Mouse (Mus musculus) erythroblast, embryonic 14.5 days (primary cell): ENCODE data around the gene Gtf2ird1. TPM values are rescaled to one million over a fixed set of nuclear protein-coding genes. Genes with fewer than 3 reads are reported as not detected.

Experiments used
- H3K27me3 ChIP-seq: 2 replicates; pipeline ENCODE4 v1.6.1; 2012; ENCODE audit warnings: inconsistent platforms; ENCODE audit not compliant: control insufficient read depth
- H3K36me3 ChIP-seq: 2 replicates; pipeline ENCODE4 v1.6.1; 2012; ENCODE audit warnings: mild to moderate bottlenecking, inconsistent platforms; ENCODE audit not compliant: control insufficient read depth
- H3K4me1 ChIP-seq: 2 replicates; pipeline ENCODE4 v1.6.1; 2012; ENCODE audit warnings: inconsistent platforms; ENCODE audit not compliant: control insufficient read depth
- H3K4me3 ChIP-seq: replicated peaks from 2 replicates; pipeline ENCODE3; 2012; ENCODE audit warnings: moderate library complexity, mild to moderate bottlenecking, inconsistent platforms
- H3K9me3 ChIP-seq: 2 replicates; pipeline ENCODE4 v1.6.1; 2012; ENCODE audit warnings: low read length, inconsistent platforms, mixed read lengths; ENCODE audit not compliant: control insufficient read depth
- GATA1 ChIP-seq: IDR thresholded peaks from 2 replicates; pipeline ENCODE4 v1.6.1; 2012; ENCODE audit warnings: low read length, inconsistent platforms, mixed read lengths
- TAL1 ChIP-seq: IDR thresholded peaks from 3 replicates; pipeline ENCODE4 v1.6.1; 2012; ENCODE audit warnings: low read length, inconsistent platforms, mixed read lengths
- polyA plus RNA-seq: library from polyadenylated mRNA; stranded (reverse); fragments of >175 nt; gene quantifications from 2 replicates; pipeline ENCODE4 v1.2.3, GENCODE M21; 2012

Gtf2ird1 gene
- polyA plus RNA-seq, 1 experiment = 2.0 TPM

DNA sequence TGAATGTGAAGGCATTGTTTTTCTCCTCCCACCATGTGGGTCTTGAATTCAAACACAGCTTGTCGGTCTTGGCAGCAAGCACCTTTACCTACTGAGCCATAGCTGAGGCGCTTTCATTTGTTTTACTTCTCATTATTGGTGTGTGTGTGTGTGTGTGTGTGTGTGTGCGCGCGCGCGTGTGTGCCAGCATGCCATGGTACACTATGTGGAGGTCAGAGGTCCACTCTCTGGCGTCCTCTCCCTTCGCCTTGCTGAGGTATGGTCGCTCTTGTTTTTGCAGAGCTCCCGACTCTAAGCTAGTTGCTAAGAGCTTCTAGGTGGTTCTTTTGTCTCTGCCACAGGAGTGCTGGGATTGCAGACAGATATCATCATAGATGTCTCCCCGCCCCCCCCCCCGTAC is 134.2 kb downstream of the Gtf2ird1 start:
- Histone ChIP-seq H3K4me3 (no peak overlapping the region), H3K4me1 (peaks cover 23% of the 10 kb centered on the region), H3K9me3 (no peaks in the 10 kb centered on the region), H3K27me3 (no peaks in the 10 kb centered on the region), H3K36me3 (no peaks in the 10 kb centered on the region)
- TF ChIP-seq TAL1 = no peak
- TF ChIP-seq GATA1 = no peak

DNA sequence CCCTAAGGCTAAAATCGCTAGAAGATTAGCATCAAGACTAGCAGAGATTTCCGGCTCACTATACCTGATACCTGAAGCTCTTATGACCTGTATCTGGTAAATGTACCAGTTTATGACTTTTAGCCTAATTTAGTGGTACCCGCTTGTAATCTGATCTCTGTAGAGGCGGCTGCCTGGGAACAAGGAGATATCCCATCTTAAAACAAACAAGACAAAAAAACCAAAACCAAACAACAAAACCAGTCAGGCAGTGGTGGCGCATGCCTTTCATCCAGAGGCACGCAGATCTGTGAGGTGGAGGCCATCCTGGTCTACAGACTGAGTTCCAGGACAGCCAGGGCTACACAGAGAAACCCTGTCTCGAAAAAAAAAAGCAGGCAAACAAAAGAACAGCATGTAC is 134.8 kb downstream of the Gtf2ird1 start:
- no peak for TF ChIP-seq TAL1
- no peak for TF ChIP-seq GATA1
- no peak overlapping the region for H3K4me3 ChIP-seq
- no peaks in the 10 kb centered on the region for H3K27me3 ChIP-seq
- H3K36me3 ChIP-seq = no peaks in the 10 kb centered on the region
- H3K9me3 ChIP-seq = no peaks in the 10 kb centered on the region
- peaks cover 20% of the 10 kb centered on the region for H3K4me1 ChIP-seq

DNA sequence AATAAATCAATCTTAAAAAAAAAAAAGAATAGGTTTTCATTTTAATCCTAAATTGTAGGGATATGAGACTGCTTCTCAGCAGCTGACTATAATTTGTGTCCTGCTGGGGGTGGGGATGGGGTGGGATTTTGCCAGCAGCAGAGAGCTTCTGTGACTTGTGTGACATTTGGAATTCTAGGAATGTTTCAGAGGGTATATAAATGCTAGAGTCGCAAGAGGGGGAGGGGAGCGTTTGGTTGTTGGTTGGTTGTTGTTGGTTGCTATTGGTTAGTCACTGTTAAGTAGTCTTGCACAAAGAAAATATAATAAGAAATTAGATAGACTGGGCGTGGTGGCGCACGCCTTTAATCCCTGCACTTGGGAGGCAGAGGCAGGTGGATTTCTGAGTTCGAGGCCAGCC is 137.6 kb downstream of the Gtf2ird1 start:
- Histone ChIP-seq H3K4me3 (no peak overlapping the region), H3K4me1 (peaks cover 27% of the 10 kb centered on the region), H3K9me3 (no peaks in the 10 kb centered on the region), H3K36me3 (no peaks in the 10 kb centered on the region), H3K27me3 (no peaks in the 10 kb centered on the region)
- TF ChIP-seq GATA1 = no peak
- TF ChIP-seq TAL1 = no peak

DNA sequence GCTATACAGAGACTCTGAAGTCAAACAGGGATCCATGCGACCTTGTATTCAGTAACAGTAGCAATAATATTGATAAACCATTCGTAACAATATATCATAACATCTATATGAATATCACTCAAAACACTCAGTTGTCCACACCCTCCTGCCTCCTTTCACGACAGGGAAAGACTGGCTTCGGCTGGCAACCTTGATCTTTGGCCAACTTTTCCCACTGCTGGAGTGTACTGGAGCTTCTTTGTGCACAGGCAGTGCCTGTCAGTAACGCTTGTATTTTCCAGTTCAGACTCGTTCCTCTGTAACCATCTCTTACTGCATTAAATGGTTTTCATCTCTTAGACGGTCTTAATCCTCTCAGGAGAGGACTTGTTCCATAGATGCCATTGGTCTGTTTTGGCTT is 139.8 kb downstream of the Gtf2ird1 start:
- TF ChIP-seq GATA1 (no peak), TAL1 (no peak)

DNA sequence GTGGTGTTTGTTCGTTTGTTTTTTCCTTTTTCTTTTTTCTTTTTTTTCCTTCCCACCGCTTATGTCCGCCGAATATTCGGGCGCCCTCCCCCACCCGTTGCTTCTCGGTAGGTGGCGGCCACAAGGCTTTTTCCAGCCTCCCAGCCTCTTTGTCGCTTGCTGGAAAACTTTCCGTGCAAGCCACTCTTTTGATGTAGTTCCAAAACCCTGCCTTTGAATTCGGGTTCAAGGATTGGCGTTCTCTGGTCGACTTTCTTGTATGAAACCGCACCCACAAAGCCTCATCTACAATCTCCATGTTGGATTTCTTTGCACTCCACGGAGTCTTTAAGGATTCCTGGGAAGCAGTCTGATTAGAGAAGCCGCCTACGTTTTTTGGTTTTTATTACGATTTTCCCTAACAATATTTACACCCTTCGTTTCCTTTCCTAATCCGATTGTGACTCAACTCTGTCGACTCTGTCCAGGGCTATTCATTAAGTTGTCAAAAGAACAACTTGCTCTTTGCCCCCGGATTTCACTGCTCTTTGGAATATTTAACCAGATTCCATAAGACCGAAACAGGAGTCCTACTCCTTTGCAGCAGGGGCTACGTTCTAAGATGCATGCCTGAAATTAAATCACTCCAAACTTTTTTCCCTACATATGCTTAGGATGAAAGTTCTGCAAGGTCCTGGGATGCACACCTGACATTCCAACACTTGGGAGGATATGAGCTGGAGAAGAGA is 140.7 kb downstream of the Gtf2ird1 start:
- Histone ChIP-seq H3K36me3 (peaks cover 13% of the 10 kb centered on the region), H3K9me3 (no peaks in the 10 kb centered on the region), H3K27me3 (no peaks in the 10 kb centered on the region), H3K4me3 (peak overlapping the region; percentile 99), H3K4me1 (peaks cover 45% of the 10 kb centered on the region)
- TF ChIP-seq GATA1 = no peak
- no peak for TF ChIP-seq TAL1

More for the DNA sequence above, 139.8 kb downstream of the Gtf2ird1 start:
- Histone ChIP-seq H3K9me3 (no peaks in the 10 kb centered on the region), H3K27me3 (no peaks in the 10 kb centered on the region), H3K36me3 (peaks cover 4% of the 10 kb centered on the region), H3K4me3 (no peak overlapping the region), H3K4me1 (peaks cover 39% of the 10 kb centered on the region)

DNA sequence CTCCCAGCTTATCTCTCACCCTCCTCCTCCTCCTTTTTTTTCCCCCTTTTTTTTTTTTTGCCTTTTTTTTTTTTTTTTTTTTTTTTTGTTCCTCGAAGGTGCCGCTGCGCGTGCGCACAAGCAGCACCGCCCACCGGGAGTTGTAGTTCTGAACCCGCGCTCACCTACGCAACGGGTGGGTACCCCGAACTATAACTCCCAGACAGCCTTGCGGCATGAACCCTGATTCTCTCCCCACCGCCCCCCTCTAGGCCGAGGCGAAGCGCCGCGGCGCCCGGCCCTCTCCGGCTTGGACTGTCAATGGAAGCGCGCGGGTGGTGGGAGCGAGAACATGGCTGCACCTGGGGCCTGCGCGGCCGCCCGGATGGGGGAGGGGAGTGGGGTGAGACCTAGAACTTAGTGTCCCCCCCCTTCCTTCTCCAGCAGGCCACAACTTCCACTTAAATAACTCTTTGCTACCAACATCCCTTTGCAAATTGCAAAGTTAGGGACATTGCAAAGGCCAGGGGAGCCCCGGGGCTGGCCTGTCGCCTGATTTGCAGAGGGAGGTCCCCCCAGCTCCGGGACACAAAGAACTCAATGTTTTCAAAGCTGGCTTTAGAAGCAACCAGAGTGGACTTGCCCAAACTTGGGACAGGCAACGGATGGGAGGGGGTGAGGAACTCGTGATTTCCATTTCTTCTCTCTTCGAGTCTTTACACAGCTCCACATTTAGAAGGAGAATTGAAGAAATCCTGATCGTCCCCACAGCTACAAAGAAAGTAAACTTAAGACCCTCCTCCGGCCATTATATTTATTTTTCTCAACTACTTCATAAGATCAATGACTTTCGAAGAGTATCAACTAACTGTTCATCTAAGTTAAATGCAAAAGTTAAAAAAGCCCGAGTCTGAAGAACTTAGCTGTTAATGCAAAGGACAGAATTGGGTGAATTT is 141.6 kb downstream of the Gtf2ird1 start, which contains the start of gene Gtf2i:
Gene Gtf2i (minus strand): TSS at position 73 of the 935 bp plus-strand sequence.
- peak within 1 kb of the TSS; percentile 99 for H3K4me3 ChIP-seq
- H3K9me3 ChIP-seq = no peaks in the 10 kb centered on the region
- H3K4me1 ChIP-seq = peaks cover 45% of the 10 kb centered on the region
- no peaks in the 10 kb centered on the region for H3K27me3 ChIP-seq
- TF ChIP-seq GATA1 = no peak
- no peak for TF ChIP-seq TAL1
- H3K36me3 ChIP-seq = peaks cover 21% of the 10 kb centered on the region

DNA sequence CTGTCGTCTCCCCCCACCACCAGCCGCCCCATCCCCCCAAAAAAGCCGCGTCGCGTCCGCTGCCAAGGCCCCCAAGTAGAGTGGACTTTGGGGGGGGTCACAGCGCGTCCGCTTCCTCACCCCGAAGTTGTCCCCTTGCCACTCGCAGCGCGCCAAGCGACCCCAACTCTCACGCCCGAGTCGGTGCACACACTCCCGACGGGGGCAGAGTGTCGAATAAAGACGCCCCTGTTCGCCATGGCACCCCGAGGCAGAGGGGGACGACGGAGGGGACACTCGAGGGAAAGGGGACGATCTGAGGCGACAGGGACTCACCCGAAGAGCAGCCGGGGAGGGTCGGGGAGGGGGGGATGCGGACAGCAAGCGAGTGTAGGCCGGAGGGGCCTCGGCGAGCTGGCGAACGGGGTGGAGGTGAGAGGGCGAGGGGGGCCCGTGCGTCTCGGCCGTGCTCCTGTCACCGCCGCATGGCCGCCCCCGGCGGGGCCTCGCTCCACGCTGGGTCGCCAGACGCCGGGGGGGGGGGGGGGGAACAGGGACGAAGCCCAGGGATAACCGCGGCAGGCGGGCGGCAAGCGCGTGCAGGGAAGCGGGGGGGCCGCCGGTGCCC is 142.3 kb downstream of the Gtf2ird1 start:
- H3K9me3 ChIP-seq = no peaks in the 10 kb centered on the region
- no peak for TF ChIP-seq TAL1
- no peak for TF ChIP-seq GATA1
- H3K4me1 ChIP-seq = peaks cover 45% of the 10 kb centered on the region
- peak overlapping the region; percentile 99 for H3K4me3 ChIP-seq
- no peaks in the 10 kb centered on the region for H3K27me3 ChIP-seq
- peaks cover 29% of the 10 kb centered on the region for H3K36me3 ChIP-seq

DNA sequence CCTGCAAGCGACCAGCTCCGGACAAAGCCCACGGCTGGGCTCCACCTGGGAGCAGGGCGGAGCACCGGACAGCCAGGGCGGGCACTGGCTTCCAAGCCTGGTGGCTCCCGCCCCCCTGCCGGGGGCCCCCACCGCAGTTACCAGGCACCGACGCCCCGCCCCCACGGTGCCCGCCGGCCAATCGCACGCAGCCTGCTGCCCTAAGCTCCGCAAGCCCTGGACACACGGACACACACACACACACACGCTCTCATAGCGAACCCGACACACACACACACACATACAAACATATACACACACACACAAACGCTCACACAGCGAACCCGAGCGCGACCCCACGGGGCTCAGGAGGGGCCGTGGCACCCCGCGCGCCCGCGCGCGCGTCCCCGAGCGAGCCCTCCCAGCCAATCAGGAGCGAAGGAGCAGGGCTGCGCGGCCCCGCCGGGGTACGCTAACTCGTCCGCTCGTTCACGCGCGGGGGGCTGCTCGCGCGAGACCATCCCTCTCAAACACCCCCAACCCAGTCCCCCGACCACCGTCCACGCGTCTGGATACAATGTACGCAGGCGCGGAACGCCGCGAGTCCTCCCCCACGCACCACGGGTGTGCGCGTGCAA is 143.0 kb downstream of the Gtf2ird1 start:
- H3K9me3 ChIP-seq = no peaks in the 10 kb centered on the region
- TF ChIP-seq TAL1 (no peak), GATA1 (no peak)
- no peaks in the 10 kb centered on the region for H3K27me3 ChIP-seq
- H3K36me3 ChIP-seq = peaks cover 32% of the 10 kb centered on the region
- H3K4me3 ChIP-seq = peak overlapping the region; percentile 99
- H3K4me1 ChIP-seq = peaks cover 45% of the 10 kb centered on the region
